9 mouse cellular contexts compared by ENCODE assay signal in genomic region chr2:36198882-36199262, GRCm38 (mm10). TPM values are rescaled to one million over a fixed set of nuclear protein-coding genes. Genes with fewer than 3 reads are reported as not detected.
A peak's percentile ranks its signal among the peaks of the same experiment; 100 is the strongest.
DNase-seq lines count a peak whose midpoint lies in the region; ATAC-seq lines count a peak whose summit lies in the region.
"Had no signal": no experiment of that assay in that cellular context is flagged by ENCODE, and none has a peak within 500 bp of the region (broad histone marks: within the 10 kb centered on the region; RNA-seq: fewer than 3 reads in every experiment).

No protein-coding gene starts in this region.

- no peak for DNase-seq in heart, postnatal 36 days
- DNase-seq in neural tube, embryonic 11.5 days (ENCODE audit: low spot score): no peak
- no peak for DNase-seq in neural tube, embryonic 10.5 days (ENCODE audit: extremely low spot score, low spot score)
- DNase-seq in left cerebral cortex, postnatal 14 days (ENCODE audit: low spot score in 2 of 2): no peak
- DNase-seq in ovary, adult 18-20 months (ENCODE audit: low spot score): no peak
- DNase-seq: B cell, adult 2 months had no signal

- H3K4me2 ChIP-seq in heart, embryonic 11.5 days: peak overlapping the region; percentile 60
- peak overlapping the region; percentile 34; the same call in 1 of the 2 replicates for H3K4me2 ChIP-seq in neural tube, embryonic 11.5 days (ENCODE audit: low read depth)
- peak overlapping the region; percentile 25; the same call in 1 of the 2 replicates for H3K4me2 ChIP-seq in intestine, embryonic 16.5 days (ENCODE audit: low read depth, low read length)
- peak overlapping the region; percentile 40 for H3K4me2 ChIP-seq in neural tube, embryonic 15.5 days

- WGBS in heart, embryonic 11.5 days (ENCODE audit: insufficient replicate concordance): 26% methylated on average over 3 of the region's 3 CpGs
- 4% methylated on average over 3 of the region's 3 CpGs for WGBS in neural tube, embryonic 11.5 days
- 32% methylated on average over 3 of the region's 3 CpGs for WGBS in intestine, embryonic 16.5 days
- WGBS in neural tube, embryonic 15.5 days: 13% methylated on average over 3 of the region's 3 CpGs

- intact Hi-C loops in heart, postnatal 36 days (cut with DNase I): loop anchor here (2.0 kb wide), 1 partner anchor 62 kb away; the partner anchor contains the start of genes Mrrf and Rbm18
- intact Hi-C loops in left cerebral cortex, postnatal 14 days (cut with DNase I): no loop called here

- peaks cover 26% of the 10 kb centered on the region for H3K27me3 ChIP-seq in heart, embryonic 11.5 days (ENCODE audit: control insufficient read depth, insufficient read depth, low read length)
- H3K27me3 ChIP-seq in neural tube, embryonic 11.5 days (ENCODE audit: control insufficient read depth, insufficient read depth, low read length): peaks cover 19% of the 10 kb centered on the region
- peaks cover 16% of the 10 kb centered on the region for H3K27me3 ChIP-seq in intestine, embryonic 16.5 days (replicated peaks; ENCODE audit: control insufficient read depth, insufficient read depth, low read length)
- peaks cover 31% of the 10 kb centered on the region for H3K27me3 ChIP-seq in neural tube, embryonic 15.5 days (replicated peaks)

- H3K27ac ChIP-seq in heart, embryonic 11.5 days (ENCODE audit: low read depth, low read length): peak overlapping the region; percentile 88
- H3K27ac ChIP-seq in neural tube, embryonic 11.5 days (ENCODE audit: low read depth, low read length): no peak overlapping the region
- H3K27ac ChIP-seq in intestine, embryonic 16.5 days (ENCODE audit: low read length): no peak overlapping the region
- no peak overlapping the region for H3K27ac ChIP-seq in neural tube, embryonic 15.5 days (replicated peaks)

- no peaks in the 10 kb centered on the region for H3K9me3 ChIP-seq in heart, embryonic 11.5 days (replicated peaks; ENCODE audit: control insufficient read depth, low read length)
- H3K9me3 ChIP-seq in neural tube, embryonic 11.5 days (ENCODE audit: control insufficient read depth, low read length): no peaks in the 10 kb centered on the region
- no peaks in the 10 kb centered on the region for H3K9me3 ChIP-seq in intestine, embryonic 16.5 days (ENCODE audit: control insufficient read depth, low read length)
- H3K9me3 ChIP-seq in neural tube, embryonic 15.5 days (replicated peaks): no peaks in the 10 kb centered on the region

- peaks cover 35% of the 10 kb centered on the region for H3K4me1 ChIP-seq in heart, embryonic 11.5 days (ENCODE audit: control insufficient read depth, insufficient read depth, low read length)
- peaks cover 7% of the 10 kb centered on the region; the same call in 1 of the 2 replicates for H3K4me1 ChIP-seq in neural tube, embryonic 11.5 days (ENCODE audit: control insufficient read depth, insufficient read depth, low read length)
- H3K4me1 ChIP-seq in intestine, embryonic 16.5 days (ENCODE audit: control insufficient read depth, insufficient read depth, low read length): peaks cover 22% of the 10 kb centered on the region
- H3K4me1 ChIP-seq in neural tube, embryonic 15.5 days: peaks cover 34% of the 10 kb centered on the region

- H3K36me3 ChIP-seq in heart, embryonic 11.5 days (ENCODE audit: control insufficient read depth, insufficient read depth, low read length): no peaks in the 10 kb centered on the region
- no peaks in the 10 kb centered on the region for H3K36me3 ChIP-seq in neural tube, embryonic 11.5 days (ENCODE audit: control insufficient read depth, insufficient read depth, low read length)
- no peaks in the 10 kb centered on the region for H3K36me3 ChIP-seq in intestine, embryonic 16.5 days (ENCODE audit: control insufficient read depth, insufficient read depth, low read length)
- H3K36me3 ChIP-seq in neural tube, embryonic 15.5 days: no peaks in the 10 kb centered on the region

- H3K4me3 ChIP-seq in heart, embryonic 11.5 days (ENCODE audit: low read depth, low read length): peak overlapping the region; percentile 25
- H3K4me3 ChIP-seq in neural tube, embryonic 11.5 days (ENCODE audit: low read depth, low read length): no peak overlapping the region
- H3K4me3 ChIP-seq in intestine, embryonic 16.5 days (ENCODE audit: low read length): no peak overlapping the region
- no peak overlapping the region for H3K4me3 ChIP-seq in neural tube, embryonic 15.5 days (replicated peaks)

- peak overlapping the region; percentile 61 for H3K9ac ChIP-seq in heart, embryonic 11.5 days (ENCODE audit: low read depth, low read length)
- H3K9ac ChIP-seq in neural tube, embryonic 11.5 days (ENCODE audit: low read length): peak overlapping the region; percentile 52
- no peak overlapping the region for H3K9ac ChIP-seq in intestine, embryonic 16.5 days (ENCODE audit: low read depth, low read length)
- H3K9ac ChIP-seq in neural tube, embryonic 15.5 days (replicated peaks): no peak overlapping the region

- no peak for ATAC-seq in heart, embryonic 11.5 days (replicated peaks; ENCODE audit: insufficient number of reproducible peaks, low FRiP score, low TSS enrichment)
- ATAC-seq in neural tube, embryonic 11.5 days (ENCODE audit: insufficient read depth, low FRiP score, low TSS enrichment): no peak; the same call in 1 of the 2 replicates
- ATAC-seq in intestine, embryonic 16.5 days: peak; percentile 38; the same call in 1 of the 2 replicates
- ATAC-seq in neural tube, embryonic 15.5 days (ENCODE audit: low FRiP score): no peak

RNA-seq across cellular contexts. Expression of gene Ptgs1, which starts 31.4 kb away (rescaled TPM):
- polyA plus RNA-seq in heart, embryonic 11.5 days (2014; fragmentation: Nextera tagmentation; extraction: Ambion mirVana): 19.4 TPM in 2 replicates
- 10 to 100 TPM; 18.9 to 20.8 TPM for total RNA-seq in heart, postnatal 36 days (2021)
- polyA plus RNA-seq in neural tube, embryonic 11.5 days (2014; fragmentation: Nextera tagmentation; extraction: Ambion mirVana): 3.9 and 4.5 TPM in 2 replicates
- 29.1 and 29.8 TPM in 2 replicates for polyA plus RNA-seq in intestine, embryonic 16.5 days (2015; fragmentation: Nextera tagmentation; extraction: Ambion mirVana)
- polyA plus RNA-seq in neural tube, embryonic 15.5 days (2015; fragmentation: Nextera tagmentation; extraction: Ambion mirVana): 7.4 and 8.1 TPM in 2 replicates
- total RNA-seq in left cerebral cortex, postnatal 14 days (2021): 10 to 100 TPM; 16.0 to 16.2 TPM

Comparison
In these comparisons a context has a peak if more than half of its experiments do, and no peak if none do; other contexts are left out.
1. H3K9ac ChIP-seq: peak in heart, embryonic 11.5 days (single experiment) and neural tube, embryonic 11.5 days (single experiment); none in intestine, embryonic 16.5 days (single experiment) and neural tube, embryonic 15.5 days (single experiment).
2. Peak in every context shown above with its lines, with median percentiles within 50 percentile points of each other: H3K4me2 ChIP-seq.